Mouse (Mus musculus): Measurements from ENCODE around the gene Tprg. TPM values are rescaled to one million over a fixed set of nuclear protein-coding genes. Genes with fewer than 3 reads are reported as not detected.
A peak's percentile ranks its signal among the peaks of the same experiment; 100 is the strongest.

Gene Tprg
- polyA plus RNA-seq, 1 experiment from 2014 or later: 0.23 TPM

DNA sequence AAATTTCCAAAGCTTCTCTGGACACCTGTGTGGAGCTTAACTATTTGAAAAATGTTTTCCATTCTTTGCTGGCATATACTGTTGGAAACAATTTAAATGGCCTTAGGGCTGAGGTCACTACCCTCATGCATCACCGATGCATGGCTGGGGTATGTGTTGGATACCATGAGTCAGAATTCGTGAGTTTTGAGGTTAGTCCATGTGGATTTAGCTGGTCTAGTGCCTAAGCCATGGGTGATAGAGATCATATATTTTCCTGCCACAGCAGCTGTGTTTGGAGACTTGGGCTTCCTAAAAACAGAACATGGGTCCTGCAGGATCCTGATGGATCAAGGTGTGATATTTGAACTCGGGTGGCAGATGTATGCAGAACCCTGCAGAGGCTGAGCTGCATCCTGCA, 181.4 kb downstream of the Tprg start:
- Histone ChIP-seq H3K4me2 (ENCODE audit: low read depth, severe bottlenecking) (no peak overlapping the region), H3K27ac (replicated peaks; ENCODE audit: low read depth, low read length) (no peak overlapping the region), H3K27me3 (ENCODE audit: control insufficient read depth, insufficient read depth, low read length) (no peaks in the 10 kb centered on the region), H3K4me3 (ENCODE audit: low read depth, low read length) (no peak overlapping the region), H3K9ac (ENCODE audit: low read length) (no peak overlapping the region), H3K4me1 (ENCODE audit: control insufficient read depth, insufficient read depth, low read length) (peaks cover 4% of the 10 kb centered on the region), H3K9me3 (ENCODE audit: control insufficient read depth, low read length) (no peaks in the 10 kb centered on the region), H3K36me3 (ENCODE audit: control insufficient read depth, insufficient read depth, low read length) (no peaks in the 10 kb centered on the region)
- 87% methylated on average over 3 of the region's 3 CpGs for WGBS
- DNase-seq (ENCODE audit: low spot score) (no peak), ATAC-seq (ENCODE audit: insufficient number of reproducible peaks, low FRiP score, low TSS enrichment, low read depth) (no peak)

DNA sequence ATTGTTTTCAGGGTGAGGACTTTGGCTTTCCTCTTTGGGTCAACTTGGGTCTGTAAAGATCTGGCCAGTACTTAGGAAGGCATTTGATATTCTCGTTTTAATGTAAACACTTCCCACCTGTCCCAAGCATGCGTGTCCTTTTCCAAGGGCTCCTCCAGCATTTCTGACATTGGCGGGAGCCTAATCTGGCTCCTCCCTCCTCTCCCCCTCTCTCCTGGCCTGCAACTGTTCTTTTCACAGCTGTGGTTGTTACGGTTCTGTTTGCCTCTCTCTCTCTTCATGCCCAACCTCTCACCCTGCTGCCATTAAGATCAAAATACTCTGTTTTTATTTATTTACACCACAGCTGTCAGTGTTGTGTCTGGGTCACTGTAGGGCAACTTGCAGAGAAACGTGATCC, 182.0 kb downstream of the Tprg start:
- no peak overlapping the region for H3K9ac ChIP-seq (ENCODE audit: low read length)
- DNase-seq (ENCODE audit: low spot score) (no peak), ATAC-seq (ENCODE audit: insufficient number of reproducible peaks, low FRiP score, low TSS enrichment, low read depth) (peak; percentile 35; the same call in 1 of the 2 replicates)
- peaks cover 4% of the 10 kb centered on the region for H3K4me1 ChIP-seq (ENCODE audit: control insufficient read depth, insufficient read depth, low read length)
- no peak overlapping the region for H3K4me2 ChIP-seq (ENCODE audit: low read depth, severe bottlenecking)
- no peak overlapping the region for H3K27ac ChIP-seq (replicated peaks; ENCODE audit: low read depth, low read length)
- H3K9me3 ChIP-seq (ENCODE audit: control insufficient read depth, low read length): no peaks in the 10 kb centered on the region
- 50% methylated on average over 5 of the region's 5 CpGs for WGBS
- no peaks in the 10 kb centered on the region for H3K36me3 ChIP-seq (ENCODE audit: control insufficient read depth, insufficient read depth, low read length)
- H3K27me3 ChIP-seq (ENCODE audit: control insufficient read depth, insufficient read depth, low read length): no peaks in the 10 kb centered on the region
- no peak overlapping the region for H3K4me3 ChIP-seq (ENCODE audit: low read depth, low read length)
